In genomic region chr9:108852976-108853375, GRCm38 (mm10) we compare ENCODE assay signal across 8 mouse cellular contexts. TPM values are rescaled to one million over a fixed set of nuclear protein-coding genes. Genes with fewer than 3 reads are reported as not detected.
DNase-seq lines count a peak whose midpoint lies in the region; ATAC-seq lines count a peak whose summit lies in the region.

TSS of gene Slc26a6 (plus strand) at chr9:108853283.

- peak within 1 kb of the TSS; percentile 85 for H3K27ac ChIP-seq in embryonic facial prominence, embryonic 10.5 days (replicated peaks)
- peak within 1 kb of the TSS; percentile 49 for H3K27ac ChIP-seq in heart, embryonic 12.5 days (ENCODE audit: poor library complexity, severe bottlenecking)
- peak within 1 kb of the TSS; percentile 81 for H3K27ac ChIP-seq in midbrain, embryonic 15.5 days

- H3K9me3 ChIP-seq in embryonic facial prominence, embryonic 10.5 days: no peaks in the 10 kb centered on the region
- no peaks in the 10 kb centered on the region for H3K9me3 ChIP-seq in heart, embryonic 12.5 days (replicated peaks)
- H3K9me3 ChIP-seq in midbrain, embryonic 15.5 days: no peaks in the 10 kb centered on the region

- 86% methylated on average over 3 of the region's 3 CpGs for WGBS in embryonic facial prominence, embryonic 10.5 days
- 87% methylated on average over 3 of the region's 3 CpGs for WGBS in heart, embryonic 12.5 days
- 91% methylated on average over 3 of the region's 3 CpGs for WGBS in midbrain, embryonic 15.5 days

- H3K4me2 ChIP-seq in heart, embryonic 12.5 days: peak within 1 kb of the TSS; percentile 82
- peak within 1 kb of the TSS; percentile 94 for H3K4me2 ChIP-seq in midbrain, embryonic 15.5 days

- H3K9ac ChIP-seq in heart, embryonic 12.5 days: peak within 1 kb of the TSS; percentile 68
- H3K9ac ChIP-seq in midbrain, embryonic 15.5 days: peak within 1 kb of the TSS; percentile 71

- intact Hi-C loops in left cerebral cortex, postnatal 14 days (cut with DNase I): no loop called here

- DNase-seq in gastrocnemius, adult 18-20 months (ENCODE audit: low spot score): peak; percentile 83
- no peak for DNase-seq in gastrocnemius, postnatal 4 days (ENCODE audit: low spot score in 2 of 2)
- no peak for DNase-seq in embryonic facial prominence, embryonic 10.5 days (ENCODE audit: low spot score)
- no peak for DNase-seq in left cerebral cortex, postnatal 14 days (ENCODE audit: low spot score in 2 of 2)
- no peak for DNase-seq in Muller cell, postnatal 12 days (ENCODE audit: inconsistent ontology term)
- no peak for DNase-seq in embryo, embryonic 10.5 days (ENCODE audit: low spot score)

- H3K4me1 ChIP-seq in embryonic facial prominence, embryonic 10.5 days: peaks cover 36% of the 10 kb centered on the region
- H3K4me1 ChIP-seq in heart, embryonic 12.5 days (replicated peaks): peaks cover 22% of the 10 kb centered on the region
- H3K4me1 ChIP-seq in midbrain, embryonic 15.5 days: peaks cover 19% of the 10 kb centered on the region

- peaks cover 8% of the 10 kb centered on the region; the same call in 1 of the 2 replicates for H3K27me3 ChIP-seq in embryonic facial prominence, embryonic 10.5 days (replicated peaks; ENCODE audit: low read depth, poor library complexity, severe bottlenecking)
- H3K27me3 ChIP-seq in heart, embryonic 12.5 days (replicated peaks): peaks cover 21% of the 10 kb centered on the region
- H3K27me3 ChIP-seq in midbrain, embryonic 15.5 days (replicated peaks): 0 out of 2 replicates have a peak, but pooled peaks cover 4% of the 10 kb centered on the region

- ATAC-seq in heart, embryonic 12.5 days (ENCODE audit: insufficient number of reproducible peaks, low FRiP score): no peak
- ATAC-seq in midbrain, embryonic 15.5 days (replicated peaks): no peak

- H3K36me3 ChIP-seq in embryonic facial prominence, embryonic 10.5 days (replicated peaks): peaks cover 29% of the 10 kb centered on the region
- peaks cover 11% of the 10 kb centered on the region for H3K36me3 ChIP-seq in heart, embryonic 12.5 days
- H3K36me3 ChIP-seq in midbrain, embryonic 15.5 days (replicated peaks): peaks cover 23% of the 10 kb centered on the region

- peak within 1 kb of the TSS; percentile 82 for H3K4me3 ChIP-seq in embryonic facial prominence, embryonic 10.5 days
- H3K4me3 ChIP-seq in heart, embryonic 12.5 days: peak within 1 kb of the TSS; percentile 59
- peak within 1 kb of the TSS; percentile 83 for H3K4me3 ChIP-seq in midbrain, embryonic 15.5 days

RNA-seq across cellular contexts. Expression of gene Slc26a6, which starts in this region (rescaled TPM):
- total RNA-seq in gastrocnemius, adult 18-20 months (2021): 10 to 100 TPM; 14.0 to 14.6 TPM
- total RNA-seq in gastrocnemius, postnatal 4 days (2021): 10 to 100 TPM in 1 of 2 experiments, 1 to 10 TPM in 1; 9.8 to 11.2 TPM
- polyA plus RNA-seq in embryonic facial prominence, embryonic 10.5 days (2016; fragmentation: Nextera tagmentation; extraction: Ambion mirVana): 13.3 and 14.0 TPM in 2 replicates
- polyA plus RNA-seq in heart, embryonic 12.5 days (2016; fragmentation: Nextera tagmentation; extraction: Ambion mirVana): 6.0 and 8.0 TPM in 2 replicates
- total RNA-seq in left cerebral cortex, postnatal 14 days (2021): 10 to 100 TPM; 30.4 to 33.2 TPM
- polyA plus RNA-seq in midbrain, embryonic 15.5 days (2015; fragmentation: Nextera tagmentation; extraction: Ambion mirVana): 16.7 and 17.8 TPM in 2 replicates
